Mouse (Mus musculus) inflammation-experienced regulatory T-cells, adult 16 weeks (primary cell): ENCODE measurements around the gene Kcnt2. TPM values are rescaled to one million over a fixed set of nuclear protein-coding genes. Genes with fewer than 3 reads are reported as not detected.

Experiments
- polyA plus RNA-seq: library from polyadenylated mRNA; unstranded; fragments of 100-300 nt; shearing (Covaris generic); gene quantifications from one replicate; pipeline ENCODE4 v1.2.1, GENCODE M21; 2017

Gene Kcnt2
- not detected for polyA plus RNA-seq

DNA sequence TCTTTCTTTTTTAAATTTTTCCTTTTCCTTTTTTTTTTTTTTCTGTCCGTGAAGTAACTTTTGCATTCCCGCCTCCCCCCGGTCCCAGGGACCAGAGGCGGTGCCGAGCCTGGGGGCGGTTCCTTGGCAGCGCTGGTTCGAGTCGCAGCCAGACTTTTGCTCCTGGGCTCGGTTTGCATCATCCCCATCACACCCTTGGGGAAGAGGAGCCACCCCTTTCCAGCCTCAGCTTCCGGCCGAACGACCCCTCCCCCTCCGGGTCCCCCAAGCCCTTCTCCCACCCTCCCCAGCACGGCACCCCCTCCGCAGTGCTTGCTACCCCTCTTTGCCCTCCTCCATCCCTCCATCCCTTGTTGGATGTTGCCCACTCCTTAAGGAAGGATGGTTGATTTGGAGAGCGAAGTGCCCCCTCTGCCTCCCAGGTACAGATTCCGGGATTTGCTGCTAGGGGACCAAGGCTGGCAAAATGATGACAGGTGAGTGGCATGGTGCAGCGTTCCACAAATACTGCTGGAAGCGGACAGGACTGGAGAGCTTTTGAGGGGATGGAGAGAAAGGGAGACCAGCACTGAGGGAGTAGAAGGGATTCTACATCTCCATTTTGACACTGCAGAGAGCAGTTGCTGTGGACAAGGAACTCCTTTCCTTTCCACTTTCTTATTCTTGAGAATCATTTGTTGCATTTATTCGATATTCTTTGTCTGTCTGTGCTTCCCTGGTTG is at the start of gene Kcnt2:
Kcnt2 (plus strand) TSS at position 283 of the 722 bp plus-strand sequence.

Other genes with a start within 250 kb of the Kcnt2 start
- 0.24 TPM for gene Cfh, start 62.4 kb upstream of the Kcnt2 start, polyA plus RNA-seq